Mouse (Mus musculus) left cerebral cortex, adult 9 months (tissue): ENCODE results near the gene Pde8a.
A peak's percentile ranks its signal among the peaks of the same experiment; 100 is the strongest.

Experiments
- DNase-seq, 2 experiments: peaks; one replicate each; pipeline ENCODE4 v3.0.0; 2022; ENCODE audit warnings: low spot score in 2 of 2

Pde8a gene

DNA sequence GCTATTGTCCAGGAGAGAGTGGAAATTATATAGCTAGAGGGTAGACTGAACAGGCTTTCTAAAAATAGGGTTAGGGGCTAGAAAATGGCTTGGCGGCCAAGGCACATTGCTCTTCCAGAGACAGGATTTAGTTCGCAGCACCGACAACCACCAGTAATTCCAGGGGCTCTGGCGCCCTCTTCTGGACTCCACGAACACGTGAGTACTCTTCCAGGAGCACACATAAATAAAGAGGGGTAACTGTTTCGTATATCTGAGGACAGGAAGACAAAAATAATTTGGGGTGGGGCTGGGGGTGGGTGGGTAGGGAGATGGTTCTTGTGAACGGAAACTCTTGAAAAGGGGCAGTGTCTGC, 123.0 kb downstream of the Pde8a start:
- no peak for DNase-seq

DNA sequence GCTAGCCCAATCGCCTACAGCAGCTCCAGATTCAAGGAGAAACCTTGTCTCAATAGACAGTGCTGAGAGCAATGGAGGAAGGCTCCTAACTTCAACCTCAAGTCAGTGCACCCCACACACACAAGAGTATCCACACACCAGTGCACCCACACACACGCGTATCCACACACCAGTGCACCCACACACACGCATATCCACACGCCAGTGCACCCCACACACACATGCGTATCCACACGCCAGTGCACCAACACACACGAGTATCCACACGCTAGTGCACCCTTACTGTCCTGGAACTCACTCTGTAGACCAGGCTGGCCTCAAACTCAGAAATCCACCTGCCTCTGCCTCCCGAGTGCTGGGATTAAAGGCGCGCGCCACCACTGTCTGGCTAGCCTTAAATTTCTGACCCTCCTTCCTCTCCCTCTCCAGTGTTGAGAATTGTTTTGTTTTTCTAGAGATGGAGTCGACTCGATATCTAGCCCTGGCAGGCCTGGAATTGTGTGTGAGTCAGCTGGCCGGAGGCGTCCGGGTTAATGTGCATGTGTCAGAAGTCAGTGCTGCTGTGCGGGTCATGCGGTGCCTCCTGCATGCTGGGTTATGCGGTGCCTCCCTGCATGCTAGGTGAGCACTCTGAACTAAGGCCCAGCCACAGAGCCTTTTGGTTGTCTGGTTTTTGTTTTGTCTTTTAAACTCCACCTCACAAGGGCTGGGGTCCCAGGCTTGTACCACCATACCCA, 124.6 kb downstream of the Pde8a start:
- DNase-seq, result no peak

DNA sequence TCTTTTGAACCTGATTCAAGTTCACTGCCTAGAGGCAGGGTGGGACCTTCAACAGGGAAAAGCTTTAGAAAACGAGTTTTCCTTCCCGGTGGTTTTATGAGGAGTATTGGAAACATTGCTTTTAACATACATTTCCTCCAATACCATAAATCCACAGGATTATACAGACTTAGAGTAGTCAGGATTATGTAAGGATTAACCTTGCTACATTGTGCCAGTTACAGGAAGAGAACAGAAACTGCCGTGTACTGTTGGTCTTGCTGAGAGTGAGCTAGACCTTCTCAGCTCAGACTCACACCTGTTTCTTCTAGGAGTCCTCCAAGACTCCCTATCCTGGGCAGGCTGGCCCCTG, 125.1 kb downstream of the Pde8a start:
- no peak for DNase-seq

DNA sequence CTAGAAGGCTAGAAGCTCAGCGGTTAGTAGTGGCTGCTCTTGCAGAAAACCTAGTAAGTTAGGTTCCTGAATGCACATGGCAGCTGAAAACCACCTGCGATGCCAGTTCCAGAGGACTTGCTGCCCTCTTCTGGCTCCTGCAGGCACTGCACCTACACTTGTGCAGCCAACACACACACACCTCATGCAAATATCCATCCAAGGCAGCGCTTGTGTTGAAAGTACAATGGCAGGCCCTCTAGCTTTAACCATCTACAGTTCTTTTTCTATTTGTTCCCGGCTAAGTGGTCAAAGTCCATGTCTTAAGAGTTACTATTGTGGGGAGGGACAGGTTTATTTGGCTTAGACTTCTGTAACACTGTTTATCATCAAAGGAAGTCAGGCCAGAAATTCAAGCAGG, 126.4 kb downstream of the Pde8a start:
- DNase-seq, result peak in 1 of 2 experiments; percentile 40

DNA sequence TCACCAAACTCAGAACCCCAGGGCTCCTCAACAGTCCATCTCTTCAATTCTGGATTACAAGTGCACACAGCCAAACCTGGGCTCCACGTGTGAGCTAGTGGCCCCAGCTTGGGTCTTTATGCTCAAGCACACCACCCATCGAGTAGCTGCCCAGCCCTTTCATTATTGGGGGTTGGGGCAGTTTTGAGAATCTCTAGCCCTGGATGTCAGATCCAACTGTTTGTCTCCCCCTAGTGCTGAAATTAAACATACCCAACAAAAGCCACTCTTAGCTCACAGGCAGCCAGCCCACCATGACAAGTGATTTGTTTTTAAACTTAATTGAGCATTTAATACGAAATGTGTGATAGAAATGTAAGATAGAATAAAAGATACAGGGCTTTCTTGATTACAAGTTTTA, 128.2 kb downstream of the Pde8a start:
- DNase-seq, result no peak

DNA sequence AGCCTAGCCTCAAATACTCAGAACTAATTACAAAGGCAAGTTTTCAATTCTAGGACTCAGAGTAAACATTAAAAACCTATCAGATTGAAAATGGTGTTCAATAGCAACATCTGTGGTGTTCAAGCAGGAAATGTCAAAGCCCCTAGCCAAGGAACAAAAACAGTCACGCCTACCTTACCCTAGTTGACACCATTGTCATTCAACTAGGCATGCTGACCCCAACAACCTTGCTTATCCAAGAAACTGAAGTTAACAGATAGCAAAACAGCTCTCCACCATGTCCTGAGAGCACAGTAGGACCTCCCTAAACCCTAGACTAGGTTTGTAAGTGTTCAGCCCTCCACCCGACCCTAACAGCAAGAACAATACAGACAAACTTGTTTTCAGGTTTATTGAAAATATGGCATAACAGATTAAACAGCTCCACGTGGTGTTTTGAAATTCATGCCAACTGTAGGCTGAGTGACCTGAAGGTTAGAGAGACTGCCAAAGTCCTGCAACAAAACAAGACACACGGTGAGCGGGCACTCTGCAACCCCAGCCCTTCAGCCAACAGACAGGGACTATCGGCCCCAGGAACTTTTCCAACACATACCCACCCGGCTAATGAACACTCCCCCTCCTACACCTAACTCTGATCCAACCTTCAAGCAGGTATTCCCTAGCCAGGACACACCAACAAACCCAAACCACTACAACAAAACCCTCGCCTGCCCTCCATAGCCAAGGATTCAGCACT, 129.1 kb downstream of the Pde8a start:
- DNase-seq, result no peak

DNA sequence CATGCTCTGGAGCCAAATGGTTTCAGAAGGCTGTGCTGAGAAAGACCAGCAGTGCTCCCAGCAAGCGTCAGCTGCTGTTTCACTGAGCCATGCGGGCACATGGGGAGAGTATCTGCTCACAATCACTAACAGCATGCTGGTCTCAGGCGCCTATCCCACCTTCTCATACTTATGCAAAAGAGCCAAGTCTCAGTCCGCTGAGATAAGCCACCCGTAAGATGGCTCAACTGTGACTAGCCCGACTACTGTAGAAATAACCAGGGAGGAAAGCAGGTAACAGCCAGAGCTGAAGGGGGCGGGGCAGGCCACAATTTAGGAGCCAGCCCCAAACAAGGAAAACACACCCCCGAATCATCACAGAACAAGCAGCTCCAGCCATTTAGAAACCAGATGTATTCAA, 129.9 kb downstream of the Pde8a start:
- no peak for DNase-seq

DNA sequence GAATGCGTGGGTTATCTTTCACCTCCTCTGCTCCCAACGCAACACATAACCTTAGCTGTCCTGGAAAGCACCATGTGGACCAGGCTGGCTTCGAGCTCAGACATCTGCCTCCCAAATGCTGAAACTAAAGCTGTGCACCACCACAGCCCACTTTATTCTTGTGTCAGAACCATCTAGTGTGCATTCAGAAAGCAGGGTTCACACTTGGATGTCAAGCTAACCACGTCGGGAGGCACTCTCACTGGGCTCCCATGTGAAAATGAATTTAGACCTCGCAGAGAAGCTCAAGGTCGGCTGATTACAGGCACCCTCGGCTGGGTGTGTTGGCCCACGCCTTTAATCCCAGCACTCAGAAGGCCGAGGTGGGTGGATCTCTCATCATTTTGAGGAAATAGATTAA, 130.4 kb downstream of the Pde8a start:
- DNase-seq, result no peak

DNA sequence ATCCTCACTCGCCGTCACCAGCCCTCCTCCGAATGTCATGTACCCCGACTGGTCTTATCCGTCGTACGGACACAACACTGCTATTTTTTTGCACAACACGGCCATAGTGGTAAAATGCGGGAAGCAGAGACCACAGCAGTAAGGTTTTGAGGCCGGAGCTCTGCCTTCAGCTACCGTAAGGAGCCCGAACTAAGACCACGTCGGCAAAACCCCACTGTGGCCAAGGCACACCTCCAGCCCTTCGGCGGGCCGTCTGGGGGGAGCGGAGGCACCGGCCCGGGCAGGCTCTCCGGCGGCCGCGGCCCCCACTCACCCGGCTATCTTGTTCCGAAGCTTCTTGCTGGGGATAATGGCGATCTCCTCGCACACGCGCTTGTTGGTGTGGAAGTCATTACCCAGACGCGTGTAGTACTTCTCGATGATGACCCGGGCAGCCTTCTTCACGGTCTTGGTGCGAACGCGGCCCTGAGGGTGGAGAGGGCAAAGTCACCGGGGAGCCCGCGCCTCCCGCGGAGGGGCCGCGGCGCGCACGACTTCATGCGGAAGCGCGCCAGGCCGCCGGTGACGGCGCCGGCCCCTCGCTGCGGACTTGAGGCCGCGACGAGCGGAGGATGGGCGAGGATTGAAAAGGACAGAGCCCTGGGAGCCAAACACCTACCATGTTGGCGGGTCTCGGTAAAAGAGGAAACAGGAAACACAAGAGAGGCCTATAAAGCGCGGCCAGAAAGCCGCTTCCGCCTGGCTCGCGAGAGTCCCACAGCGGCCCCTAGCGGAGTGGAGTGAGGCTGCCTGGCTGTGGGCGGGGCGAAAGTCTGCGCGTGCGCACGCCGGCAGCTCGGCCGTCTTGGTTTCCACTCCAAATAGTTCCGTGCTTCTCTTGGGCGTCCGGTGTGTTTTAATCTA, 131.4 kb downstream of the Pde8a start, which contains the start of gene Rps17:
TSS of gene Rps17 (minus strand) at position 711 of the 903 bp plus-strand sequence.
- peak; percentile 85 to 97 for DNase-seq

DNA sequence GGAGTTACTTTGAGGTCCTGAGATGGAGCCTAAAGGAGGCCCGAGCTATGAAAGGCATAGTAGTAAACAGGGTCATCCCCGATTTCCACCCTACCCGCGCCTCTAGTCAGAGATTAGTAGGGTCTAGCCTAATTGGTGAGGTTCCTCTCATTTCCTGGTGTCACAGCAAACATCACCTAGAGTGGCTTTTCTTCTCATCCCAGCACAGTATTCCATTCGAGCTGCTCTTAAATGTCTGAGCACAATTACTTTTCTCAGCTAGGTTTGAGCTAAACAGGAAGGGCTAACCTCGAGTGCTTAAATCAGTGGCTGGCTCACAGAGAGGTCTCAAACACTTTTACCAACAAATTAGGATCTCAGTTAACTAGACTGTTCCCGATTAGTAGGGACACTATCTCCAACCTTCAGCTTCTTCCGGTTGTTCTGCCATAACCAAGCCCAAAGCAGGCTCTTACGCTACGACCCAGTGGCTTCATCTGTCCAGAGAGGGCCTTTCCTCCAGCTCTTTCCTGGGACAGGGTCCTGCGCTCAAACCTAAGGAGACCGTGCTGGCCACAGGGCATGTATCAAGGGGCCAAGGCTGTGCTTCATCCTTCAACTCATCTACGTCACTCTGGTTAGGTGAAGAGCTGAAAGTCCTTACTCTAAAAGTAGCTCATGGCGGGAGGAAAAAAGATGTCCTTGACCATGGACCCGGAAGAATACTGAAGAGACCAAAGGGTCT, 132.2 kb downstream of the Pde8a start:
- no peak for DNase-seq

DNA sequence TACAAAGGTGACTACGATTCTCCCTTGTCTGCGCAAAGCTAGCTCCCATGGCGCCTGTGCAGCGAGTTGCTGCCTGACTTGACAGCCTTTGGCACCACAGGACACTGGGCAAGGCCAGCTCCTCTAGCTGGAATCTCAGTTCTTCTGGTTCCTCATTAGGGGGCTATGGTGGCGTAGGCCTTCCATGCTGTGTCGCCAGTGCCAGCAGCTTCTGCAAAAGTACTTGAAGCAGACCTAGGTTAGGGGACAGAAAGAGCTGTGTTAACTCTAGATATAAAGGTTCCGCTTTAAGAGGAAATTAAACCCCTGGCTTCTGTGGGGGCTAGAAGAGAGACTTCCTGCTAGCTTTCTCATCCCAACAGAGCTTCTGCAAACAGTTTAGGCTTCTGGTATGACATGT, 134.8 kb downstream of the Pde8a start:
- DNase-seq, result no peak

DNA sequence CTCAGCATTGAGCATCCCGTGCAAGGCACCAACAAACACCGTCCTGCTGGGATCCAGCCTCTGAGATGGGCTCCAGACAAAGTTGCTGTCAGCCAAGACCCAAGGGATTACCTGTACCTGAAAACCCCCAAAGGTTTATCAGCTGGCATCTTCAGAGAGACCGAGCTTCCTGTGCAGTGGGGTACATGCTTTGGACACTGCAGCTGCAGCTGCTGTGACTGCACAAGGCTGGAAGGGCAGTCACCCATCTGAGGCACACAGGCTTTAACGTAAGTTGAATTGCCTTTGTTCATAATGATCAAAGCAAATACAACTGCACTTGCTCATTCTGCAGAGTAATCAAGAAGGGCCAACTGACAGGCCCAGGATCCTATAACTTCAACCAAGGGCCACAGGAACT, 138.4 kb downstream of the Pde8a start:
- no peak for DNase-seq

DNA sequence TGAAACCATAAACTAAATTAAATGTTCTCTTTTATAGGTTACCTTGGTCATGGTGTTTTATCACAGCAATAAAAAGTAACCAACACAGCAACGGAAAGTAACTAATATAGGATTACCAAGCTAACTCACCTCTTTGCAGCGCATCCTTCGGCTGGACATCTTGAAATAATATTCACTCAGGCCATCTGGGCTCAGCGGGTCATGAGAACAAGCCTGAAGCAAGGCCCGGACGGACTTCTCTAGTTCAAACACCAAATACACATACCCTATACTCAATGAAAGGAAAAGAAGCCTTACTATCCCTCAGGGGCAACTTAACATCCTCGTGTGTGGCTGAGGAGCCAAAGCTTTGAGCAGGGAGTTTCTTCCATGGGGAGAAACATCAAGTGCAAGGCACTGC, 142.3 kb downstream of the Pde8a start:
- DNase-seq, result no peak

DNA sequence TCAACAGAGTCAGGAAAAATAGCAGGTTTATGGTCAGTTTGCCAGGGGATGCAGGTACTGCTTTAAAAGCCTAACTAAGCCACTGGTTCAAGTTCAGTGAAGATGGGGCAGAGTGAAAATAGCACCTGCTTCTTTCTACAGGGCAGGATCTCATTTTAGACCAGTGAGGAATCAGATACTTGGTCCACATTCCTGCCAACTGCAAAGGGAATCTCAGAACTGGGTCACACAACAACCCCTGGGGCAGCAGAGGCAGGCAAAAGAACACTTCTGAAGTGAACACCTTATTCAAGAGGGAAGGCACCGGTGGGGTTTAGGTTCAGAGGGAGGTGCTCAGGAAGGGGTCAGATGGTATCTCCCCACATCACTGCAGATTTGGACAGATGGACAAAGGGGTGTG, 143.0 kb downstream of the Pde8a start:
- DNase-seq, result no peak

DNA sequence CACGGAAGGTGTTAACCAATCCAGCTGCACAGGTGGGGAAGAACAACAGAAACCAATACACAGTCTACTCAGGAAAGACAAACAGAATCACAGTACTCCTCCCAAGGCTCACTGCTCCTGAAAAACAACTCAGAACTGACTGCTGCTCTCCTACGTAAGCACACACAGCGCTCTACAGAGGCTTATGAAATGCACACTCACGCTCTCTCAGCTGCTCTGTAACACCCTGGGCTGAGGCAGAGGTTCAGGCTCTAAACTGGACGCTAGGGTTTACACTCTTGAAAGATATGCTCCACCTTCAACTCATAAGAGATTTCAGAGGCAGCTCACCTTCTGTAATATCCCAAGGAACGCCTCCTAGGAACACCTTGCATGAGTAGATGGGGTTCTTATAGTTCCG, 143.6 kb downstream of the Pde8a start:
- DNase-seq, result no peak

DNA sequence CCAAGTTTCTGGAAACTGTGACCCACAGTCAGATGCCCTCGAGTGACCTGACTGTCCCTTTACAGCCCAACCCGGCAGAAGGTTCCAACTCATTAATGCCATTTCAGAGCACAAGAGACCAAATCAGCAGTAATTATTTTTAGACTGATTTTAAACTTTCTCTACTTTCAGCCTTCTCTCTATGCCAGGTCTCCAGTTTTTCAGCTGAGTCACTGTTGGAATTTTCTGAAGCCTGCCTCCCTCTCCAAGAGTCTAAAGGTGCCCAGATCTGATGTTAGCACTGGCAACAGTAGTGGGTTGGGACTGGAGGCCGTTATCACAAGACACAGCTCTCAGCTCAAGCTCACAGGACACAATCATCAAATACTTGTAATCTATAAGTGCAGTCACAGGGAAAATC, 154.6 kb downstream of the Pde8a start:
- no peak for DNase-seq

DNA sequence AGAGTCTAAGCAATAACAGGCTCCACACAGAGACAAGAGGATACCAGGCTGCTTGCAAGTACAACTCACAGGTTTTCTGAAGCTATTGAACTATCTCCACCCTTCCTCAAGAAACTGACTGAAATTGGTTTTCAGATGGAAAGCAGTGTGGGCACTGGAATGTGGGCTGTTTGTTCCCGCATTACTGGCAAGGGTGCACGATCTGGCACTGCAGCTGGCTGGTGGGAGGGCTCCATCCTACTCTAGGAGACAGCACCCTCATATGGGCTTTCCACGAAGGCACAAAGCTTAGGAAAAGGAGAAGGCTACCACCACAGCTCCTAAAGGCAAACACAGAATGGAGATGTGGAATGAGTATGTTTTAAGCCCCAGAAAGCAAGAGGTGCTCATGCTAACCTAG, 156.3 kb downstream of the Pde8a start:
- DNase-seq, result peak; percentile 49 to 84

DNA sequence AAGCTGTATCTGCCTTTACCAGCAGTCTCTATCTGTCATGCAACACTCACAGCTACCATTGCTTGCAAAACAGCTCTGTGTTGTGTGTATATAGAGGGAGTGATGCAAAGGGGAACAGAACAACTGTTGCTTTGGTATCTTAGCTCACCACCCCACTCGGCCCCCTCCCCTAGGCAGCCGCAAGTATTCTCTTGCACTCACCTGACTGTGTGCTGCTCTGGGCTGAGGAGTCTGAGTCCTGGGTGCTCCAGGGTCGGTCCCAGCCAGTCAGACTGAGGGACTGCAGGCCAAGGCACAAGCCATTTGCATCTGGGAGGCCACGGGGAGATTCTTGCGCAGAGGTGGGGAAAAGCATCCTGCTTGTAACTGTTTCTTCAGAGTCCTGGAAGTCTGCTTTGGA, 158.4 kb downstream of the Pde8a start:
- DNase-seq, result no peak

DNA sequence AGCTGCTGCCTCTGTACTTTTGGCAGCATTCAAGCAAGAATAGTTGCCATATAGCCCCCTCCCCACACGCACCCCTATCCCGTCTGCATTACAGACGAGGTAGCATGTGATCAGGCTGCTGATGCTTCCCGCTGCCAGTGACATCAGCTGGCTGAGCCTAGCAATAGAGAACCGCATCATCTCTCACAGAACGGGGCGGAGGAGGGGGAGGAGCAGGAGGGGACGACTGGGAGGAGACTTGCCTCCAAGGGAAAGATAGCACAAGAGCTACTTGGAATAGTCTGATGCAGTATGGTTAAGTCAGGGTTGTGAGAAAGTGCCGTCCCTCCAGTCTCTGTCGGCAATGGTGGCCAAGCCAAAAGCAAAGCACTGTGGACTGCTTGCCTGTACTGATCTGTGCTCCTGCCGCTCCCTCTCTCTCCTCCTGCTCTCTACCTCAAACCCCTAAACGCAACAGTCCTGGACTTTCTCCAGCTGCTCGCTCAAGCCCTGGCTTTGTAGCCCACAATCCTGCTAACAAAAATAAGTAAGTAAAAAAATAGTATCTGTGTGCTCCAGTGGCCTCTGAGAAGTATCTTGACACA, 159.0 kb downstream of the Pde8a start:
- DNase-seq, result peak; percentile 65 to 82

DNA sequence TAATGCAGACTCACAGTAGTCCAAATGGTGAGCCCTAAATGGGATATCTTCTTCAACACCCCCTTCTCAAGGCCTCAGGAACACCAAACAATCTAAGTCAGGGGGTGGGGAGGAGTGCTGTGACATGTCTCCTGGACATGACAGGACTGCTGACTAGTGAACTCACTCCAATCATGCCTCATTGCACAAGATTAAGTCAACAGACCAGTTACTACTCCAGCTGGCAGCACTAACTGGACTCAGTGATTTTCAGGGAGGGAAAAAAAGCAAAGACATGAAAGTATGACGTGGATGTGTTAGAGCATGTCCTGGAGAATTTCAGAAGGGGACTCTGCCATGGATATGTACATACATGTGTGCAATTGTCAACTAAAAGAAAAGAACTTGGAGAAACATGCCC, 166.0 kb downstream of the Pde8a start:
- DNase-seq, result no peak
